Mouse (Mus musculus): ENCODE results near the gene Angel1.

GRCm38 (mm10) chr12:86659447-86659968 is 66.8 kb downstream of the Angel1 start:
- TF ChIP-seq CTCF (IDR thresholded peaks at IDR 0.05; ENCODE audit: extremely low read depth, insufficient read depth, low read length) (no peak), POLR2A (IDR thresholded peaks at IDR 0.05; ENCODE audit: extremely low read depth, insufficient read depth, low read length) (no peak)
